In genomic region chr5:37263816-37264215, GRCm38 (mm10) we compare ENCODE assay signal across 21 mouse cellular contexts. TPM values are rescaled to one million over a fixed set of nuclear protein-coding genes. Genes with fewer than 3 reads are reported as not detected.
A peak's percentile ranks its signal among the peaks of the same experiment; 100 is the strongest.
DNase-seq lines count a peak whose midpoint lies in the region; ATAC-seq and TF ChIP-seq lines count a peak whose summit lies in the region.
"Had no signal": no experiment of that assay in that cellular context is flagged by ENCODE, and none has a peak within 500 bp of the region (broad histone marks: within the 10 kb centered on the region; RNA-seq: fewer than 3 reads in every experiment).

No protein-coding gene starts in this region.

- H3K27me3 ChIP-seq in midbrain, embryonic 14.5 days (ENCODE audit: control insufficient read depth, insufficient read depth, low read length), result no peaks in the 10 kb centered on the region
- H3K27me3 ChIP-seq in midbrain, embryonic 11.5 days (ENCODE audit: control insufficient read depth, insufficient read depth, low read length), result no peaks in the 10 kb centered on the region
- H3K27me3 ChIP-seq in kidney, embryonic 15.5 days, result no peaks in the 10 kb centered on the region
- H3K27me3 ChIP-seq in hindbrain, postnatal 0 days (ENCODE audit: insufficient read depth, low read length), result no peaks in the 10 kb centered on the region
- H3K27me3 ChIP-seq: CH12.LX; limb, embryonic 15.5 days had no signal

- peak; percentile 21 for DNase-seq in midbrain, embryonic 14.5 days
- DNase-seq in midbrain, embryonic 11.5 days (ENCODE audit: low spot score, missing footprints), result no peak
- DNase-seq in adrenal gland, adult 18-20 months (ENCODE audit: low spot score in 2 of 2), result peak; percentile 36 to 43
- peak; percentile 72 to 76 for DNase-seq in adrenal gland, postnatal 36 days
- DNase-seq in urinary bladder, adult 2 months (ENCODE audit: low spot score), result no peak
- no peak for DNase-seq in hindbrain, postnatal 0 days (ENCODE audit: low spot score)
- DNase-seq: cerebellum, adult 2 months; gastrocnemius, postnatal 14 days; heart, postnatal 14 days; kidney, adult 2 months; kidney, postnatal 36 days; layer of hippocampus, adult 9-11 months; lung, postnatal 10 days; right cerebral cortex, adult 18-20 months; thymus, adult 18-20 months had no signal

- peaks cover 19% of the 10 kb centered on the region; the same call in 1 of the 2 replicates for H3K4me1 ChIP-seq in midbrain, embryonic 14.5 days (ENCODE audit: control insufficient read depth, insufficient read depth, low read length)
- no peaks in the 10 kb centered on the region for H3K4me1 ChIP-seq in midbrain, embryonic 11.5 days (ENCODE audit: control insufficient read depth, insufficient read depth, low read length)
- no peaks in the 10 kb centered on the region for H3K4me1 ChIP-seq in kidney, embryonic 15.5 days
- no peaks in the 10 kb centered on the region for H3K4me1 ChIP-seq in hindbrain, postnatal 0 days (ENCODE audit: insufficient read depth, low read length)
- H3K4me1 ChIP-seq: limb, embryonic 15.5 days; megakaryocyte, embryonic 14.5 days had no signal

- no peak overlapping the region for H3K4me2 ChIP-seq in midbrain, embryonic 14.5 days (ENCODE audit: low read length)
- no peak overlapping the region for H3K4me2 ChIP-seq in midbrain, embryonic 11.5 days
- no peak overlapping the region for H3K4me2 ChIP-seq in kidney, embryonic 15.5 days
- H3K4me2 ChIP-seq in hindbrain, postnatal 0 days (ENCODE audit: low read depth, low read length), result no peak overlapping the region
- H3K4me2 ChIP-seq: heart, embryonic 11.5 days; limb, embryonic 15.5 days had no signal

- no peak for ATAC-seq in midbrain, embryonic 14.5 days (ENCODE audit: low FRiP score, low TSS enrichment)
- no peak for ATAC-seq in midbrain, embryonic 11.5 days (ENCODE audit: low FRiP score)
- no peak for ATAC-seq in kidney, embryonic 15.5 days (replicated peaks; ENCODE audit: low FRiP score)
- no peak for ATAC-seq in hindbrain, postnatal 0 days
- ATAC-seq: hindbrain, embryonic 16.5 days had no signal

- H3K9ac ChIP-seq in midbrain, embryonic 14.5 days (replicated peaks; ENCODE audit: low read length), result no peak overlapping the region
- H3K9ac ChIP-seq in midbrain, embryonic 11.5 days (ENCODE audit: low read length), result no peak overlapping the region
- H3K9ac ChIP-seq in kidney, embryonic 15.5 days, result no peak overlapping the region
- H3K9ac ChIP-seq in hindbrain, postnatal 0 days (replicated peaks; ENCODE audit: low read length), result no peak overlapping the region
- H3K9ac ChIP-seq: limb, embryonic 15.5 days had no signal

- H3K36me3 ChIP-seq in midbrain, embryonic 14.5 days (ENCODE audit: control insufficient read depth, insufficient read depth, low read length), result peaks cover 42% of the 10 kb centered on the region
- peaks cover 9% of the 10 kb centered on the region for H3K36me3 ChIP-seq in midbrain, embryonic 11.5 days (ENCODE audit: control insufficient read depth, insufficient read depth, low read length)
- H3K36me3 ChIP-seq in kidney, embryonic 15.5 days, result no peaks in the 10 kb centered on the region
- peaks cover 28% of the 10 kb centered on the region for H3K36me3 ChIP-seq in hindbrain, postnatal 0 days (ENCODE audit: insufficient read depth, low read length)
- H3K36me3 ChIP-seq: limb, embryonic 15.5 days had no signal

- no peak for TF ChIP-seq CTCF in hindbrain, postnatal 0 days (IDR thresholded peaks at IDR 0.05; ENCODE audit: low read depth)

- no peak overlapping the region for H3K27ac ChIP-seq in midbrain, embryonic 14.5 days (replicated peaks; ENCODE audit: low read depth, low read length)
- H3K27ac ChIP-seq in midbrain, embryonic 11.5 days (ENCODE audit: low read depth, low read length), result no peak overlapping the region
- H3K27ac ChIP-seq in kidney, embryonic 15.5 days, result no peak overlapping the region
- H3K27ac ChIP-seq in hindbrain, postnatal 0 days, result no peak overlapping the region
- H3K27ac ChIP-seq: limb, embryonic 15.5 days had no signal

- H3K4me3 ChIP-seq in midbrain, embryonic 14.5 days (replicated peaks; ENCODE audit: low read depth, low read length), result no peak overlapping the region
- no peak overlapping the region for H3K4me3 ChIP-seq in midbrain, embryonic 11.5 days (ENCODE audit: low read depth, low read length)
- H3K4me3 ChIP-seq in kidney, embryonic 15.5 days (replicated peaks), result no peak overlapping the region
- H3K4me3 ChIP-seq in hindbrain, postnatal 0 days (ENCODE audit: low read length), result no peak overlapping the region
- H3K4me3 ChIP-seq: limb, embryonic 15.5 days; megakaryocyte, embryonic 14.5 days had no signal

- WGBS in midbrain, embryonic 14.5 days, result 72% methylated on average over 6 of the region's 6 CpGs
- WGBS in midbrain, embryonic 11.5 days, result 87% methylated on average over 6 of the region's 6 CpGs
- WGBS in kidney, embryonic 15.5 days, result 53% methylated on average over 6 of the region's 6 CpGs
- WGBS in hindbrain, postnatal 0 days, result 67% methylated on average over 6 of the region's 6 CpGs

- H3K9me3 ChIP-seq in midbrain, embryonic 14.5 days (ENCODE audit: control insufficient read depth, low read length), result no peaks in the 10 kb centered on the region
- no peaks in the 10 kb centered on the region for H3K9me3 ChIP-seq in midbrain, embryonic 11.5 days (ENCODE audit: control insufficient read depth, low read length)
- H3K9me3 ChIP-seq in kidney, embryonic 15.5 days (replicated peaks), result no peaks in the 10 kb centered on the region
- H3K9me3 ChIP-seq in hindbrain, postnatal 0 days (ENCODE audit: low read length), result no peaks in the 10 kb centered on the region
- H3K9me3 ChIP-seq: limb, embryonic 15.5 days; megakaryocyte, embryonic 14.5 days had no signal

RNA-seq across cellular contexts. Expression of gene Crmp1, which starts 22.1 kb away (rescaled TPM):
- 906 and 957 TPM in 2 replicates for polyA plus RNA-seq in midbrain, embryonic 14.5 days (2014; fragmentation: Nextera tagmentation; extraction: Ambion mirVana)
- polyA plus RNA-seq in midbrain, embryonic 11.5 days (2014; fragmentation: Nextera tagmentation; extraction: Ambion mirVana), result 272 and 295 TPM in 2 replicates
- 10 to 100 TPM in 1 of 2 experiments, 1 to 10 TPM in 1; 8.2 to 10.5 TPM for total RNA-seq in adrenal gland, adult 18-20 months (2021)
- 1 to 10 TPM; 5.2 to 6.6 TPM for total RNA-seq in adrenal gland, postnatal 36 days (2021)
- polyA plus RNA-seq in kidney, embryonic 15.5 days (2015; fragmentation: Nextera tagmentation; extraction: Ambion mirVana), result 11.7 and 18.2 TPM in 2 replicates
- polyA plus RNA-seq in urinary bladder, adult 2 months (2012; rRNA removed), result 0.41 and 0.66 TPM in 2 replicates
- total RNA-seq in hindbrain, postnatal 0 days (2014; rRNA removed), result 1,015 and 1,414 TPM in 2 replicates
- polyA plus RNA-seq in hindbrain, postnatal 0 days (2015; fragmentation: Nextera tagmentation; extraction: Ambion mirVana), result 607 and 697 TPM in 2 replicates

Comparison
In these comparisons a context has a peak if more than half of its experiments do, and no peak if none do; other contexts are left out.
1. DNase-seq: peak in midbrain, embryonic 14.5 days (single experiment), adrenal gland, adult 18-20 months (2 of 2) and adrenal gland, postnatal 36 days (2 of 2); none in midbrain, embryonic 11.5 days (single experiment), urinary bladder, adult 2 months (single experiment) and hindbrain, postnatal 0 days (single experiment).
2. RNA of gene Crmp1, which starts 22.1 kb away (polyA plus RNA-seq): 906 to 957 TPM in midbrain, embryonic 14.5 days, 607 to 697 TPM in hindbrain, postnatal 0 days and 272 to 295 TPM in midbrain, embryonic 11.5 days; 11.7 to 18.2 TPM in kidney, embryonic 15.5 days and 0.41 to 0.66 TPM in urinary bladder, adult 2 months; every median in the first group is over 10 times any median in the second.